Mouse (Mus musculus): Measurements from ENCODE around the gene Elmo1.

Elmo1 gene

DNA sequence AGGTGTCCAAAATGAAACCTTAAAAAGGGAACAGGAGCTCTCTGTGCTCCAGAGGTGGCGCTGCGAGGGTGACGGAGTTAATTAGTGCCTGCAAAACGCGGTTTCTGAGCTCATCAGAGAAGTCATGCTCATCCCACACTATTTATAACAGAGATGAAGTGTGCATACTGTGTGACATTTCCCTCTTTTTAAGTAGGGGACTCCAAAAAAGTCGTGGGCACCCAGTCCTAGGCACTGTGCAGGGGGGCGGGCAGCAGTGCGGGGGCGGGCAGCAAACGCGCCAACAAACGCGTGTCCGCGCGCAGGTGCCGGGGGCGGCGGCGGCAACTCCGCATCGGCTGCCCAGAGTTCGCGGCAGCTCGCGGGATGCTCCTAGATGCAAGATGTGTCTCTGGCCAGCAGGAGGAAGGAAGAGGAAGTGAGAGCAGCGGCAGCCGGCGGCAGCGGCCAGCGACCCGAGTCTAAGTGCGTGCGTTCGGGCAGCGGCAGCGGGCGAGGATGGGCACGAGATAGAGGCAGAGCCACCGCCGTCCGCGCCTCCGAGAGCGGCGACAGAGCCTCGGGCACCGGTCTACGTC, at the start of gene Elmo1:
Gene Elmo1, plus strand, starts transcription at position 464 of the 578 bp plus-strand sequence.
- DNase-seq (ENCODE audit: low read depth in 1 of 2, low spot score in 2 of 2), result peak; percentile 73 to 81

DNA sequence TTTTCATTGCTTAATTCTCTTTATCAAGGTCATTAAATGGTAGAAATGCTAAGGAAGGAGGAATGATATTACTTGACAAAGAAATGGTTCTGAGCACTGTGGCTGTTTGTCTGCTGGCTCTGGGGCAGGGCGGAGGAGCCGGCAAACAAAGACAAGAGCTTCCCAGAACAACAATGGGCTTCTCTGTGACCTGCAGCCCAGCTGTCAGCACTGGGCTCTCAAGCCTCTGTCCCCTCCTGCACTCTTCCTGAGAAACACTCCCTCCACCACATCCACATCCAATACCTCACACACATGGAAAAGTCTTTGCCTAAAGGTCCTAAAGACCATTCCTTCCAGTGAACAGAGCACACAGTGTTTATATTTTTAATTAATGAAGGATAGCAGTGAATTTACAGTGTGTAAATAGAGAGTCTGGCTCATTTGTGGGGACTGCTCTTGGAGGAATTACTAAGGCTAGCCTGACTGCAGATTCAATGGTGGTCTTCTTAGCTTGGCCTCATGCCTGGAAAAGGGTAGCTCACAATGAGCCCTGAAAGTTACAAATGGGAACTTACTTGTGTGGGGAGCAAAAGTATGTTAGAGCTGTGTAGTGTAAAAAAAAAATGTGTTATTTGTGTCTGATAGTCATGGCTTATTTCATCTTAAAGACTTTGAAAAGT, 49.1 kb upstream of the Elmo1 start:
- DNase-seq (ENCODE audit: low read depth in 1 of 2, low spot score in 2 of 2), result no peak

DNA sequence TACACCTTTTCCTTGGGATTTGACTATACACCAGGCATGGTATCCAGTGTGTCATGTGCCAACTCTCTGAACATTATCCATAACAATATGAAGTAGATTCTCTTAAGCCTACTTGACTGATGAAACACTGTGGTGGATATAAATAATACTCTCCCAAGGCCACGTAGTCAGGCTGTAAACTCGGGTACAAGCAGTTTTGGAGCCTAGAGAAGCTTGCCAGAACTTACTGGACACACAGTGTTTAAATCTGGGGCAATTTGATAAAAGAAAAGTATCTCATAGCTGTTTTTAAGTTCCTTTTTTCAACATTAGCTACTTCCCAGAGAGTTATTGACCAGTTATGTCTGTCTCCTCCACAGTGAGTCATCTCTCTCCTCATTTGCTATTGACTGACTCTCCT, 47.5 kb upstream of the Elmo1 start:
- no peak for DNase-seq (ENCODE audit: low read depth in 1 of 2, low spot score in 2 of 2)

DNA sequence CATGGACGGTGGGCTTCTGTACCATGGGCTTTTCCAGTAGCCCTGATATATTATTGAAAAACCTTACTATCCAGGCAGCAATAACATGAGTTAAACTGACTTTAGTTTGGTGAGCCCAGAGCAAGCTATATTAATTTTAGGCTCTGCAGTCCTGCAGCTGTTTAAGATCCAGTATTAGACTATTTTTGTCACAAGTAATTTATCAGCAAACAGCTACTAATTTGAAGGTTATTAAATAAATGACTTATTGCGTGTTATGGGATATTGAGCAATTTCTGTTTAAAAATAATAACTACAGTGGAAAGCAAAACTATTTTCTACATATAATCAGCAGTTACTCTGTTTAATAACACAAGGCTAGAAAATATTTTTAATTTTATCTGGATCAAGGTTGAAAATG, 45.0 kb upstream of the Elmo1 start:
- DNase-seq (ENCODE audit: low read depth in 1 of 2, low spot score in 2 of 2), result no peak

DNA sequence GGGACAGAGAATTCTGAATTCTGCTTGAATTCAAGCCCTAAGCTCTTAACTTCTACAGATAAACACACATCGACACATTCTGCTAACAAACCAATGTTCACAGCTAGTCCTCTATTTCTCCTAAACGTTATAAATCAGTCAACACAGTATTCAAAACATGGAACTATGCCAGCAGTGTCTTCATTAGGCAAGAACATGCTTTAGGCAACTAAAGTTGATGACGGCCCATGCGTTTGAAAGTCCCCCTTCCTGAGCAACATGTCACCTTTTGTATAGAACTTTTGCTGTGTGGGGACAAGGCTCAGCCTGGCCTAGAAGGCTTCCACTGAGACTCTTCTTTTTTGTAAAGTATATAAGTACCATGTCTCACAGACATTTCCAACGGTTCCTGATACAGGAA, 44.6 kb upstream of the Elmo1 start:
- DNase-seq (ENCODE audit: low read depth in 1 of 2, low spot score in 2 of 2), result no peak

DNA sequence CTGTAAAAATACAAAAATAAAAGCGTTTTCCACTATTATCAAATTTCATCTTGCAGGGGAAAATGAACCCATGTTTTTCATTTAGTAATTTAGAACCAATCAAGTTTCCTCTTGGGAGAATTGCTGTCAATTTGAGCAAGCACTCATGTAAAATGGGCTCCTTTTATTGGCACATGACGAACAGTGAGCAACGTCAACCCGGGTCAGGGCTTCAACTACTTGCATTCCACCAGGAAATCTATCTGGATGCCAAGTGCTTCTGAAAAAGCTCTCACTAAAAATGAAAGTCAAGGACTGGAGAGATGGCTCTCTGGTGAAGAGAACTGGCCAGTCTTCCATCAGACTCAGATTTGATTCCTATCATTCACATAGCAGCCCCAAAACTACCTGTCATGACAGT, 44.0 kb upstream of the Elmo1 start:
- DNase-seq (ENCODE audit: low read depth in 1 of 2, low spot score in 2 of 2), result no peak

DNA sequence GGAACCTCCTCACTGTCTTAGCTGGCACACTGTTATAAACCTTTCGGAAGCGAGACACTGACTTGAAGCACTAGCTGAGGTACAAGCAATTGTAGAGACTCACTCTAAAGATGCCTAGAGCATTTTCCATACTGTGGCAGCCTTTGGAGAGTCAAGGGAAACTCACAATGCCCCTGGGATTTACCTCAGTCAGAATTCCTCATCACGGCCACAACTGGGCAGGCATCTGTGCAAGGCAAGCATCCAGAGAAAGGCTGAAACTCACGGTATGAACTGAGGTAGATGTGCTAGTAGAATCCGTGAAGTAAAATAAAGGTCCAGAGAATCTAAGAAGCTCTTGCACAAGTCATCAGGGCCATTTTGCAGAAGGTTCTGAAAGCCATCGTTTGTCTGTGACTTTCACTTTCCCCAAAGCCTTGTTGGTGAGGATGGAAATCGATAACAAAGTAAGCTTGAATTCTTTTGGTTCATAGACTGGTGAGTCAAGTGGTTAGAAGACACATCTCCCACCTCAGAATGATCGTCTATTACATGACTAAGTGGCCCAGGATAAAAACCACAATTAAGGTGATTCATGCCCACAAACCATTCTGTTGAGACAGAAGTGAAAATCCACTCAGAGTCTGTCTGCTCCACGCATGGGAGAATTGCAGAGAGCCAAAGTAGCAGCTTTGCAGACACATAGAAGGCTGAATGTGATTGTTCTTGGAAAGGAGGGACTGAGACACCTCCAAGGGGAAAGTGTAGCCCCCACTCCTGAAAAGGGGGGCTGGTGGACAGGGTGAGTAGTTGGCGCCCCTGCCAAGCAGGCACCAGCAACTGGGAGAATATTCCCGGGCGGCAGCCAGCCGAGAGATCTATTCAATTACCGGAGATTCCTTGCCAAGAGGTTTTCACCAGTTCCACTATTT, 42.2 kb upstream of the Elmo1 start:
- DNase-seq (ENCODE audit: low read depth in 1 of 2, low spot score in 2 of 2), result no peak

DNA sequence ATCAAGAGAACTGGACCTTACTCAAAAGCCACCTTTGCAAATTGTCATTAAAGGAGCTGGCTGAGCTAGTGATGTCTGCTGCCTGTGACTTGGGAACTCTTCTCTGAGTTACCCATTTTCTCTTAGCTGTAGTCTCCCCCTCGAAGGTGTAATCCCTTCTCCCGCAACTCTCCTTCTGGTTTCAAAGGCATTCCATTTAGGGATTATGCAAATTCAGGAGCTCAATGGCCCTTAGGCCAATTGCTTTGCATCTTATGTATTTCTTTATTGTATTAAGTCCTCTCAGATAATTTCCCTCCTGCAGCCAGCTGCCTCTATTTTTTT, 41.6 kb upstream of the Elmo1 start:
- DNase-seq (ENCODE audit: low read depth in 1 of 2, low spot score in 2 of 2), result no peak

DNA sequence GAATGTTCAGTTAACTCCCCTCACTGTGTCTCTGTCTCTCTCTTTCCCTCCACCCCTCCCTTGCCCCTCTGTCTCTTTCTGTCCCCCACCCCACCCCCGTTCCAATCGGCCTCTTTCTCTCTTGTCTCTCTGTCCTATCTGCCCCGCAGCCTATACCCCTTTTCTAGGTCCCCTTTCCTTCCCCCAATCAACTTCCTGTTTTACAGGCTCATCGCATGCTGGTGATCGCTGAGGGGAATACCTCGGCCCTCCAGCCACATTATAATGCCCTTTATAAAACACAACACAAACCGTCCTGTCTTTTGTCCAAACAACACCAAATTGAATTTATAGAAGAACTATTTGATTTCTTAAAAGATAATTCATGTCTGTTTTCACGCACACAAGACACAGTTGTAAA, 40.7 kb upstream of the Elmo1 start:
- DNase-seq (ENCODE audit: low read depth in 1 of 2, low spot score in 2 of 2), result no peak

DNA sequence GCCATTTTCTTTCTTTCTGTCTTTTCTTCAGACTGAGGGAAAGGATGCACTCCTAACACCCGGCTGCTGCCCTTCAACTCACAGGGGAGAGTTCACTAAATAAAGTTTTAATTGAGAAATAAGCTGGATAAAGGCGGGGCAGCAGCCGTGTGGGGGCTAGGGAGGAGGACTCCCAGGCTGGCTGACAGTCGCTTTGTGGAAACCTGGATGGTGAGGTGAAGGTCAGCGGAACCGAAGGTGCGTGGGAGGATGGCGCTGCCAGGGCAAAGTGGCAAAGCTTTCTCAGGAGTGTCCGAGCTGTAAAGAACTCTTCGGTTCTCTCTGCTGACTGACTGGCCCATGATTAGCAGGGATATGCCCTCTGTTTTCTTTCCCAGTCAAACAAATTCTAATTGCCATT, 40.2 kb upstream of the Elmo1 start:
- DNase-seq (ENCODE audit: low read depth in 1 of 2, low spot score in 2 of 2), result no peak

DNA sequence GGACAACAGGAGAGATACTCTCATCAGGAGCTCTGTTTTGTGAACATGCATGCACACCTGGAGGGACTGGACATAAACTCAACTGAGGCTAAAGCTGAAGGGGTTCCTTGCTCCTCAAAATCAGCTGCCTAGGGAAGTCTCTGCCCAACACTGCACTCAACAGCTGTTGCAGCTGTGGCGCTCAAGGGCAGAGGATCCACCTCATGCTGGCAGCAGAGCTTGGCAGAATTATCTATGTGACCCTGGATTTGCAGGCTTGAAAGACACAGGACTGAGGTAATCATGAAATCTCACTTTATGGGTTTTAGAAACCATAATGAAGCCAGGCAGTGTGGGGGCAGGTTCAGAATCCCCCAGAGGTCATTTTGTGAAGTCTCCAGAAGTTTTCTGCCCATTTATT, 32.5 kb upstream of the Elmo1 start:
- no peak for DNase-seq (ENCODE audit: low read depth in 1 of 2, low spot score in 2 of 2)

DNA sequence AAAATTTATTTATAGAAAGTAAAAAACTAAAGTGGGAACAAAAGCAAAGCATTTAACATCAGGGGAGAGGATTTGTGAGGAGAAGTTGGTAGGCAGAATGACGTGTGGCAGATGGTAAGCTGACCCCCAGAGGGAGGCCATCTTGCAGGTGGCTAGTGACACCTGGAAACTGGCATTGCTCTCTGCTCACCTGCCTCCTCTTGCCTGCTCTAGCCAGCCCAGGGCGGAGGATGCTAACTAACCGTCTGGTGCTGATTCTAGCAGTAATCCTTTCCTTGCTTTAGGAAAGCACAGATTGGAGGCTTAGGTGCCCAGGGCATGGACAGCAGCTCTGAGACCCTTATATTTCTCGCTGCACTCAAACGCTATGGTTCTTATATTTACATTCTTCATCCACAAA, 29.4 kb upstream of the Elmo1 start:
- no peak for DNase-seq (ENCODE audit: low read depth in 1 of 2, low spot score in 2 of 2)

DNA sequence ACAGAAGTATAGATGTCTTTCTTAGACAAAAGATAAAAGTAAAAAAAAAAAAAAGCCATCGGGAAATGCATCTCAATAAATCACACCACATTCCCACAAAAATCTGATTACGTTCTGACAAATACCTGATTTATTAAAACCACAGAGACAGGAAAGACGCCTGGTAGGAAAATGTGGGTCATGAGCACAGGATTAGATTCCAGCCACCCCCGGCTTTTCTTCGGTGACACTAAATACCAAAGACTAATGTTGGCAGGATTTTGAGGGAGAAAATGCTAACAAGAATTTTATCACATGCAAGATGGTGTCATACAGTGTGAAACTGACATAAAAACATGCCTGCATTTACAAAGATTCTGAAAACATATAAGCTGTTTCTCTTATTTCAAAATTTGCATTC, 27.1 kb upstream of the Elmo1 start:
- no peak for DNase-seq (ENCODE audit: low read depth in 1 of 2, low spot score in 2 of 2)

DNA sequence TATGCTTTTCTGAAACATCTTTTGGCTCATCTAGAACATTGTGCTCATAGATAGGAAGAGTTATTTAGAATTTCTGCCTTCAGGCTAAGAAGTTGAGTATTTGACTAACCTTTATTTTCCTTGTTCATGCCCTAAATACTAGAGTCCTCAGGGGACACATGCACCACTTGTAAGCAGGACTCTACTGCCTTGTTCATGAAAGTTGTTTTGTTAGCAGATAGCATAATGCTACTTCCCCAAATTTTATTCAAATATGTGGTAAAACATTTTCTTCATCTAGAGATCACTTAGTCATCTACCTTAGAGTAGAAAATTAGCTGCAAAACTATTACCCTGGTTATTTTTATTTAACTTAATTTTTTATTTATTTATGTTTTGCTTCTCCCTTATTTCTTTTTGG, 18.4 kb upstream of the Elmo1 start:
- no peak for DNase-seq (ENCODE audit: low read depth in 1 of 2, low spot score in 2 of 2)

DNA sequence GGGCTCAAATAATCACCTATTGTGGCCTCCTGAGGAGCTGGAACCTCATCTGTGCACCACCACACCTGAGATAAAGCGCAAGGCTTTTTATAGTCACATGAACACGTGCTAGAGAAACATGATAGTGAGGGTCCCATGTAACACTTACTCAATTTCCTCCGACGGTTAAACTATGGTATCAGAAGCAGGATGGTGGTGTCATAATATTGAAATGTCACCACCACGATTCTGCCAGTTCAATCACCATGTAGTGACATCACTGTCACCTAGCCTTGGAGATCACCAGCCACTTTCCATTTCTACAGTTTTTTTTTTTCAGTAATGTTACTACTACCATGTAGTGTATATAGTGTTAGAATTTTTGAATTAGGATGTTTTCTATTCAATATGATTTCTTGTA, 17.4 kb upstream of the Elmo1 start:
- DNase-seq (ENCODE audit: low read depth in 1 of 2, low spot score in 2 of 2), result no peak

DNA sequence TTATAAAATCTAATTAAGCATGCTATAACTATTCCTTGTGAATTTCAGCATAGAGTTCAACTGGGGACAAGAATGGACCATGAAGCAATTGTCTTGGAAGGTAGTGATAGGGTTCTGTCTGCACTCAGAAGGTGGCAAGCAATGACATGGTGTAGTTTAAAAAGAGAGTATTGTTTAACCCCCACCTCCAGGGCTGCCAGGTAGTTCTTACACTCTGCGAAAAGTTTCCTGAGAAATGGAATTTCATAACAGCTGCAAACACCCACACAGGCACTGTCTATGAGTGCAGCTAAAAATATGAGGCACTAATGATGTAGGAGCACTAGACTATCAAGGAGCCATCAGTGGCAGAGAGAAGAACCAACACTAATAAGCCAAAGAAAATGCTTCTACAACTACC, 13.9 kb upstream of the Elmo1 start:
- DNase-seq (ENCODE audit: low read depth in 1 of 2, low spot score in 2 of 2), result no peak

DNA sequence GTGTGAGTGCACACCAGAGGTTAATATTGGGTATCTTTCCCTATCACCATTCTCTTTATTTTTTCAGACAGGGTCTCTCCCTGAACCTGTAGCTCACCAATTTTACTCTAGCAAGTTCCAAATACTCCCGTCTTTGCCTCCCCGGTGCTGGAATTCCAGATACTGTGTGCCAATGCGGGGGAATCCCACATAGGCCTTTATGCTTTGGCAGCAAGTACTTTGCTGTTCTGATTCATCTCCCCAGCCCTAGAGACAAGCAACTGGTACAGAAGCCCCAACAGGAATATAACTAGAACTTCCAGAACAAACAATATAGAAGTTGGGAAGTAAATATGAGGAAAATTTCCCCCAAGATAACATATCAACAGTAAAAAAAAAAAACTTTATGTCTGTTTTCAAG, 13.2 kb upstream of the Elmo1 start:
- no peak for DNase-seq (ENCODE audit: low read depth in 1 of 2, low spot score in 2 of 2)

DNA sequence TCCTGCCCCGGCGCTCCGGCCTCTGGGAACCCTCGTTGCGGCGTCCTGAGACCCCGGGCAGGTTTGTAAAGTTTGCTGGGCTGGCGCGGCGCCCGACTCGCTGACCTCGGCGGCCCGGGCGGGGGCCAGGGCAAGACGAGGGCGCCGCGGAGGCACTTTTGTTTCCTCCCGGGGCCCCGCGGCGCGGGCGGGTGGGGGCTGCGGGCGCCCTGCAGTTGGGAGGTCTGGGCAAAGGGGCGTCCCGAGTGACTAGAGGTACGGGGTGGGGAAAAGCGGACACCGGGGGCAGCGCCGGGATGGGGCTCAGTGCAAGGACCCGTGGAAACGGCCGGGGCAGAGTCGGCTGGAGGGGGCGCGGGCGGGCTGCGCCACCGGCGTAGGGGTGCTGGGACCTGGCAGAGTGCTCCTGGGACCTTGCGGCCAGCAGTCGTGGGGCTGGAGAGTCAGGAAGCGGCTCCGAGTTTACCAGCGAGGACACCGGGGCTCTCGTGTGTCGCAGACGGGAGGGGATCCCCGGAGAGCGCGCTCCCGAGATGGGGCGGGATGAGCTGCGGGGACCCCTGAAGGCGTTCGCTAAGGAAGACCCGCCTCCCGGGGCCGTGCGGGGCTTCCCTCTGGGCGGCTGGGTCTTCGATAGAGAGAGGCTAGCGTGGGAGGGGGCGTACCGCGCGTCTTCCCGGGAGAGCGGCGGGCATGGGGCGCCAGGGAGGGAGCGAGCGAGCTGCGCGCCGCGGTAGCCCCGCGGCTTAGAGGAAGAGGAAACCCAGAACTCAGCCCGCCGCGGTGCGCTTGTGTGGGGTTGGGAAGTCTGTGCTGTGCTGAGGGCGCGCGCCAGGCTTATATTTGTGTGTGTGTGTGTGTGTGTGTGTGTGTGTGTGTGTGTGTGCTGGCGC, 561 bp downstream of the Elmo1 start:
- DNase-seq (ENCODE audit: low read depth in 1 of 2, low spot score in 2 of 2), result peak in 1 of 2 experiments; percentile 62

DNA sequence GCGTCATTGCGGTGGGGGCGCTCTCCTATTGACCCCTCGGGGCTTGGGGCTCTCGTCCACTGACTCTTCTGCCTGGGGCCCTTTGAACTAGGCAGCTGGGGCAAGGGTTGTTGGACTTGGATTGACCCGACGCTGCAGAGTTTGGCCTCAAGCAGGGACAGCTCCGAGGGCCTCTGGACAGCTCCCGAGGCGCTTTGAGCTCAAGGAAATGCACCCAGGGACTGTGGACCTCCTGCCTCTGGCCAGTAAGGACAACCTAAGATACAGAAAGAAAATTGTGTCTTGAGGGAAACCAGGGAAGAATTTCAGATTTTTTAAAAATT, 1.2 kb downstream of the Elmo1 start:
- DNase-seq (ENCODE audit: low read depth in 1 of 2, low spot score in 2 of 2), result no peak

DNA sequence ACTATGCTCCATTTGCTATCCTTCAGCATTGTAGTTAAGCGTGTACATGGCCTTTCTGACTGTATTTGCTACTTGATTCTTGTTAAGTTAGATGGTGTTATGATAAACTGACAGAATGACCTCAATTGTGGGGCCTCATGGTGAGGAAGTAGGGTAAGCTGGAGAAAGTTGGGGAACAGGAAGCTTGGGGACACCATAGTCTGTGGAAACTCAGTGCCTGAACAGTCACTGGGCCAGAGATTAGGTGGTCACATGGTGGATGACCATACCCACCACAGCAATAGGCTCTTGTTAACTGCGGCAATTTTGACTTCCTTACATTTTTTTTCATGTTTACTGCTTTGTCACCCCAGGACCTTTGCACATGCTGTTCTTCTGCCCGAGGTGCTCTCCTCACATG, 1.9 kb downstream of the Elmo1 start:
- peak; percentile 42 to 43 for DNase-seq (ENCODE audit: low read depth in 1 of 2, low spot score in 2 of 2)

DNA sequence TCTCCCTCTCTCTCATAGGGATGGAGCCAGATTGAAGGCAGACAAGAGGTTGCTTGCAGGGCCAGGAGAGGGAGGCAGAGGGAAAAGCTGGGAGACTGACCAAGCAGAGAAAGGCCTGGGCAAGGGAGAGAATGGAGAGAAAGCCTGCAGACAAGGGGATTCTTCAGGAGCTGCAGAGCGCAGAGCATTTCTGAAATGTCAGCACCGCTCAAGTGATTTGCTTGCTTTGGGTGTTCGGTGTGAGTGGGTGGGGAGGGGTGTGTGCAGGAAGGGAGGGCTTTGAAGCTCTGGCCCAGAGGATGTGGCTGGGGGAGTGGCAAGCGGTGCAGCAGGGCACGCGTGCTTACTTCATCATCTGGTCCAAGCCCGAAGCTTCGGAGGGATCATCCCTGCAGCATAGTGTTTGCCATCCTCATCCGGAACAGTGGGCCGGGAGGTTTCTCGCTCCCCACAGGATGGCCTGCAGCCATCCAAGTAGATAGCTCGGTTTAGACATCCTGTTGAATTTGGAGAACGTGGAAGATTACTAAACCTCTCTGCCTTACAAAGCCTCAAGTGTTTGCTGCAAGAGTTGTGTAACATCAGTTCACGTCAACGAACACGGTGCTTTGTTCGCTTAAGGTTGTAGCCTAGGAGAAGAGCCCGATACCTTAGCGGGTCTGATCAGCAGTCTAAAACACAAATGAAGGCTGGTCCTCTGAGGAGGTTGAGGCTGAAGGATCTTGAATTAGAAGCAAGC, 3.1 kb downstream of the Elmo1 start:
- no peak for DNase-seq (ENCODE audit: low read depth in 1 of 2, low spot score in 2 of 2)

Measured in monocyte, adult 2 months (primary cell).